Mouse (Mus musculus): ENCODE data around the gene Ripk1.
"Not testable (repeated sequence)": the region's sequence is repeated elsewhere in the genome, so short reads cannot be mapped to it uniquely, and the experiment has no call there.

The Ripk1 gene

DNA sequence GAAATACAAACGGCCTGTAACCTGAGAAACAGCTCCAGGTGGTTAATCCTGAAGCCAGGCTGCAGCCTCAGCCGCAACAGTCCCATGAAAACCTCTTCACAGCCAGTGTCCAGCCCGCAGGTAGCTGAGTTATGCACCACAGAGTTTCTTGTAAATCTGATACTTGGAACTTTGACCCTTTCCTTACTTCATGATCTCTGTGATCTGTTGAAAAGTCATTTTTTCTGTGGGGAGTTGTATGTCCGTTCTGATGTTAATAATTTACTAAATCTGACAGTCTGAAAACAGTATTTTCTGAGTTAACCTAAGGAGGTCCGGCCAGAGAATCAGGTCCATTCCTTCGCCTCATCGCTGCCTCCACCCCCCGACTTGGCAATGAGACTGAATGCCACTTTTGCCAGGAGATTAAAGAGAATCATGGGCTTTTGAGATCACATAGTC lies 36.8 kb downstream of the Ripk1 start:
- no peak for DNase-seq

DNA sequence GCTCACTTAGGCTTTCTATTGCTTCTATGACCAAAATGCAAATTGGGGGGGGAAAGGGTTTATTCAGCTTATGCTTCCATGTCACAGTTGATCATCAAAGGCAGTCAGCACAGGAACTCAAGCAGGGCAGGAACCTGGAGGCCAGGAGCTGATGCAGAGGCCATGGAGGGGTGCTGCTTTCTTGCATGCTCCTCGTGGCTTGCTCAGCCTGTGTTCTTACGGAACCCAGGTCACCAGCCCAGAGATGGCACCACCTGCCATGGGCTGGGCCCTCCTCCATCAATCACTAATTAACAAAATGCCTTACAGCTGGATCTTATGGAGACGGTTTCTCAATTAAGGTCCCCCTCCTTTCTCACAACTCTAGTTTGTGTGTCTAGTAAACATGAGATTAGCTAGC lies 37.9 kb downstream of the Ripk1 start:
- no peak for DNase-seq

DNA sequence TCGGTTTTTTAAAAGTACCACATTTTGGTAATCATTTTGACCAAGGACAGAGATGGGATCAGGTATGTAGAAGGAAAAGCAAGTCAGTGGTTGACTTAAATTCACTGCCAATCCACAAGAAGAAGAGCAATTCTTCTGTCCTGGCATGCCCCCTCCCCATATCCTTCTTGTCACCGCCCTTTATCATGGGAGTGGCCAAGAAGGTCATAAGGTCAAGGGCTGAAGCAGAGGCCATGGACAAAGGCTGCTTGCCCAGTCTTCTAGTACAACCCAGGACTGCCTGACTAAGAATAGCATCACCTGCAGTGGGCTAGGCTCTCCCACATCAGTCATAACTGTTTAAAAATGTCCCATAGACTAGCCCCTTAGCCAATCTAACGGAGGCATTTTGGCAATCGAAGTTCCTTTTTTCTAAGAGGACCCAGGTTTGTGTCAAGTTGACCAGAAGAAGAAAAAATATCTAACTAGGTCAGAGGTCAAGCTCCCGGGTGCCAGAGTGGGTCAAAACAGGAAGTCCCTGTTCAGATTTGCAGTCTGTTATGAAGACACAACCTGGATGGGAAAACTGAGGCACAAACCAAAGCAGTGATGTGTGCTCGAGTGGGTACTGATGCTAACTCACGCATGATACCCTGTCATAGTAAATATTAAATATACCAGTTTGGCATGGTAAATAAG lies 41.7 kb downstream of the Ripk1 start:
- no peak for DNase-seq

DNA sequence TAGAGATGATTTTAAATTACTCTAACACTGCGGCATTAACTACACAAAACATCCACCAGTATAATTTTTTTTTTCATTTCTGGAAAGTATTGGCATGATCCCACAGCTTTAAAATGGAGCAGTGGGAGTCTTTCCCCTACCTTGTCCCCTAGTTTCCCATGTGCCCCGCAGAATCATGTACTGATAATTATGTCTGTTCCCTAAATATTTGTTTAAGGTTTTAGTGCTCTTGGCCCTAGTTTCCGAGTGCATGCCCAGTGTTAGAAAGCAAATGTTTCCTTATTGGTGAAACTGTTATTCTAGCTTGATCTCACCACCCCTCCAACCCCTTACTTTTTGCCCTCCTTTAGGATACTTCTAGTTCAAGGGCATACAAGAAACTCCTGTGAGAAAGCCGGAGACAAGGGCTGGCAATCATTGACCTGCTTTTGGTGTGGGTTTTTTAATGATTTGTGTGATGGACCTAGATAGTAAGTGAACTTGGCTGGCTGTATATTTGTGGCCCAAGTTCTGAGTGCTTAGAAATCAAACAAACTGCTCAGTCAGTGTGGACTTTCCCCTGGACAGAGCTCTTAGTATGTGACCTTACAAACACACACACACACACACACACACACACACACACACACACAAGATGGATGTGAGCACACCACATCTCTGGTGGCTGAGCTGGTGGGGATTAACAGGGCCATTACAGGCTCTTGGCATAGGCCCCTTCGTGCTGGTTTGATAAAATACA lies 43.5 kb downstream of the Ripk1 start:
- no peak for DNase-seq

DNA sequence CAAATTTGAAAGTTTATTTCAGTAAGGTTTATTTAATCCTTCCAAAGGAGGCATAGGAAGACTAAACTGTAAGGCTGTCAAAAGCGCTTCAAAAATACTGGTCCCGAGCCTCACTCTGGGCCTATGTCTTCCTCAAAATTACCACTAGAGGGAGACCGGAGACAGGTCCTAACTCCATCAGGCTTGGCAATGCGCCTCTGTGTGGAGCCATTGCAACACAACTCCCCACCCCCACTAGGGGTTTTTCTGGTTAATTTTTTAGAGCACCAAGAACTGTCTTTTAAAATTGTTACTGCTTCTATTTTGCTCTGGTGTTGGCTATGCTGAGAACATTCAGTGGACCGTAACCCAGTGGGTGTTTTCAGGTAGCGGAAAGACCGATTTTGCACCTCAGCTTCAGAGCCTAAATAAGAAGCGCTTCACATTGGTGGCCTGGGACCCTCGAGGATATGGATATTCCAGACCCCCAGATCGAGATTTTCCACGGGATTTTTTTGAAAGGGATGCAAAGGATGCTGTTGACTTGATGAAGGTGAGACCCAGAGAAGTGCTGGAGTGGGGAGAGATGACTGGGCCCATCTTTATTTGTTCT lies 44.4 kb downstream of the Ripk1 start:
- DNase-seq = peak; percentile 69 to 77

DNA sequence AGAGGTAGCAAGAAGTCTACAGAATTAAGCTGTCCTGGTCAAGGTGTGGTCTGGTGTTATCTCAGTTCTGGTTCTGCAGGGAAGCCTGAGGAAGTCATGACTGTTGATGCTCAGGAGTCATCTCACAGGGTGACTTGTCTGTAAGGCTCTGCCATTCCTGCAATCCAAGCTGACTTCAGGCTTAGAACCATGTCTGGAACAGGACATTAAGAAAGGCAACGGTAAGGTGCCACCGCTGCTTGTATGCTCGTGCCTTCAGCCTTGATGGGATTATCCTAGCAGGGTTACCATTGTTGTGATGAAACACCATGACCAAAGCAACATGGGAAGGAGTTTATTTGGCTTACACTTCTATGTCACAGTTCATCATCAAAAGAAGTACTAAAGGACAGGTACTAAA lies 45.4 kb downstream of the Ripk1 start:
- no peak for DNase-seq

DNA sequence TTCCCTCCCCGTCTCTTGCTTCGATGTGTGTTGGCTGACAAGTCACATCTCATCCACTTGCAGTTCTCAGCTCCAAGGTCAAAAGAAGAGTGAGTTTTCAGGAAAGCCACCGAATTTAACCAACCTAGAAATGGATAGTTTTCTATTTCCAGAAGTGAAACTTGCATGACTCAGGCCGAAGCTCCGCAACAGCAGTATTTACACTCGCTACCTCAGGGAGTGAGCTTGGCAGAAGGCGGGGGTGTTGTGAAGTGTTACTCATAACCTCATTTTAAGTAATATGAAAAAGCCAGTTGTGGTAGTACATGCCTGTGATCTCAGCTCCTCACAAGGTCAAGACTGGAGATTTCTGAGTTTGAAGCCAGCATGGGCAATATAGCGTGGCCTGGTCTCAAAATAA lies 48.3 kb downstream of the Ripk1 start:
- no peak for DNase-seq

DNA sequence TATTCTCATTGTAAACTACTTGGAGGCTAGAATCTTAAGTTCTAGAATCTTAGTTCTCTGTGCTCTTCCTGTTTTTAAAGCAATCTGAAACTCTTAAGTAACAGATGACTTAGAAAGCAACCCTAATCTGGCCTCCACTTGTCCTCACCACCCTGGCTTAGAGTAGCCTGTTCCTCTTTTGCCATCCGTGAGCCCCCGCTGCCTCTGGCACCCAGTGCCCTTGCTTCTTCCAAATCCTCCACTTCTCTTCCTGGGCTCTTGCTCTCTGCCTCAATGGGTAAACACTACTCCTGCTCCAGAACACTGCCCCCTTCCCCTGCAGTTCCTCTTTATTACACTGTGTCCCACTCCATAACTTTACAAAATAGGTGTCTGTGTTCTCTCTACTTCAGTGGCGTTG lies 49.5 kb downstream of the Ripk1 start:
- DNase-seq = peak; percentile 21 to 33

DNA sequence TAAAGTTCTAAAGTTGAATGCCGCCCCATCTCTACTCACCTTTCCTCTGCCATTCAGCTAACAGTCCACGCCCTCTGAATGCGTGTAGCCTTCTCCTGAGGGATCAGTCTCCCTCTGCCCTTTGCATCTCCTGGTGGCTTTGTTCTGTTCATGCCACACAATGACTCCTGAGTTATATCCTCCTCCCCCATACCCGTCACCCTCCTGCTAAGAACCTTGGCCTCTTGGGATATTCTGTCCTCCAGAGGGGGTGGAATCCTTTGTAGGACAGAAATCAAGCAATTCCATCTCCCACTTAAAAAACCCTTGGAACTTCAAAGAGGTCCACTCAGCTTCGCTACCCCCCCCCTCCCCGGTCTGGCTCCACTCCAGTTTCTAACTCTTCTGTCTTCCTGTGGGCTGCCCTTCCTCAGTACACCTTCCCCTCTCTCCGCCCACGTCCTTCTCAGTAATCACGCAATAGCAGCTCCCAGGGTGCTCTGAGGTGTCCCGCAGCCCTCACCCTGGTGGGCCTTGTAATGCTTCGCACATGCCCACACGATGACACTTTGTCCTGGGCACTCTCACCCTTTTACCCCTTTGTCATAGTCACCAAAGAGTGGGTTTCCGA lies 51.6 kb downstream of the Ripk1 start:
- DNase-seq = no peak

DNA sequence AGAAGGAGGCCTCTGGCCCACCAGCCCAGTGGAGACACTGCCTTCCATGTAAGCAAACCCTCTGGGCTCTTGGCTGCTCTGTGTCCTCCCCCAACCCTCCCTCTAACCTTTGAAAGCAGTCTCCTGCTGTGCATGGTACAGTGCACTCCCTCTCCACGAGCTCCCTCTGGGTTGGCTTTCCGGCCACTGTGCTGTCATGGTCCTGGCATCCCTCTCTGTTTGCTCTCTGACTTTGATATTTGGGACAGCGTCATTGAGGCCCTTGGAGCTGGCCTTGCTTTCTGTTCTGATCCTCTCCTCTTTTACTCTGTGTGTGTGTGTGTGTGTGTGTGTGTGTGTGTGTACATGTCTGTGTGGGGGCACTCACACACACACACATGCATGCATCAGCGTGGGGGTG lies 52.2 kb downstream of the Ripk1 start:
- DNase-seq = no peak

DNA sequence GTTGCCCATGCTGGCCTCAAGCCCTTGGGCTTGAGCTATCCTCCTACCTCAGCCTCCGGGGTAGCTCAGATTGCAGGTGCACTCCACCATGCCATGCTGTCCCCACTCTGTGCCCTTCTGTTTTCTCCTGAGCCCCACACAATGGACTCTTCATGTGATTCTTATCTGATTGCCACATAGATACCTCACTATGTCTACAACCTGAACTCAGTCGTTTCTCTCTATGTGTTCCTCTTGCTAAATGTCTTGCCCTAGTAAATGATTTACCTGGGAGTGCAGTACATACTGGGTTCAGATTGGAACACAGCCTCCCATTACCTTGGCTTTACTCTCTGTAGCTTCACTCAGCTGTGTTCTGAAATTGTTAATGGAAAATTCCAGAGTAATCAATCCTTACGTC lies 52.8 kb downstream of the Ripk1 start:
- no peak for DNase-seq

DNA sequence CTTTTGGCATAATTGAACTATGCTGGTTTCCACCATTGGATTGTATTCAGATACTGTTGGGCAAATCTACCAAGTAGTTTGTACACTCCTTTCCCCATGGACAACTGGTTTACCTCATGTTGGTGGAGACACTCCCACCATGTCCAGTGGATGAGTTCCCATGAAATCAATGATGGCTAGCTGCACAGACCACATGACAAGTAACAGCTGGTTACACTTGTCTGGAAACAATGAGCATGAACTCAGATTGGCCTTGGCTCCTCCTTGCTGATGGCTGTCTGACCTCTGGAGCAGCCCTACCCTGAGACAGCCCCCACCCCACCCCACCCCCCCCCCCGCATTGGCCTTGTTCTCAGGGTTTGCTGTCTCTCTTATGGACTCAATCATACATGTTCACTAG lies 55.1 kb downstream of the Ripk1 start:
- DNase-seq = no peak

DNA sequence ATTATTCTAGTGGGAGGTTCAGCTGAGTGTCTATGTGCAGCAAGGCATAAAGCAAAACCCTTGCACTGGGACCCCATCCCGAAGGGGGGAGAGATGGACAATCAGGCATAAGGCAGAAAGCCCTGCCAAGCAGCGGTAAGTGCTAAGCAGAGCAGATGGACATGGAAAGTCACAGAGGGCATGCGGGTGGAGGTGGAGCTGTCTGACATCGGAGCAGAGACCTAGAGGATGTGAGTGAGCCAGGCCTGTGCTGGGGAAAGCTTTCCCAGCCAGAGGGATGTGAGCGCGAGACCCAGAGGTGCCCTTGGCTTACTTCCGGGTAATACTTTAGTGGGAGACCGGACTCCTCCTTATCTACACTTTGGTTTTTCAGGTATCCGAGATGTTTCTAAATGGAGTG lies 57.9 kb downstream of the Ripk1 start:
- no peak for DNase-seq

DNA sequence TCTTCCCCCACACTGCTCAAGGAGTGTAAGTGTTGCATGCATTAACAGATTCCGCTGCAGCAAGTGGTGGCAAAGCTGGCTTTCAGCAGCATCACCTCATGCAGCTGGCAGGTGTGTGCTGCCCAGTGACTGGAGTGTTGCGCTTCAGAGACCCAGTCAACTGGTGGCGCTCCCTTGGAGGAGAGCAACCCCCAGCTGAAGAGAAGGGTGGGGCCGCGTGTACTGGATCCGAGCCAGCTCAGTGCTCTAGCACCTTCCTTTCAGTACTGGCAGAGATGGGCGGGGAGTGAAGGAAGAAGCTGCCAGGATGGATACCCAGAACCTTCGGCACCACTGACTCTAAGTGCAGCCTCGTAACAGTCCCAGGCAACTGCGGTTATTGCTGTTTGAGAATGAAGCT lies 60.3 kb downstream of the Ripk1 start:
- DNase-seq = no peak

DNA sequence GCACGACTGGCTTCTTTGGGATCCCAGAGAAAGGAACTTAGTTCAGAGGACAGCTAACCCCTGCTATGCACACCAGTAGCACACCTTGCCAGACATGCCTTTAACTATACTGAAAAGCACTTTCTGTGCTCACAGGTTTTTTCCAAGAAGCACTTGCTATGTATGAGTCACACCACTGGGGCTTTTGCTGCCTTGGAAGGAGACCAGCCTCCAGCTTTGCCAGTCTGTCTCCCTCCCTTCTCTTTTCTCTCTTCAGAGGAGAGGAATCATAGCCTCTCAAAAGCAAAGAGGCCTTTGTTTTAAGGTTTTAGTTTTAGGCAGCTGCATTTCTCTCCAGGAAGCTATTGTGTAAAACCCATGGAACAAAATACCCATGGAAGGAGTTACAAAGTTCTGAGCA lies 64.2 kb downstream of the Ripk1 start:
- DNase-seq = no peak

DNA sequence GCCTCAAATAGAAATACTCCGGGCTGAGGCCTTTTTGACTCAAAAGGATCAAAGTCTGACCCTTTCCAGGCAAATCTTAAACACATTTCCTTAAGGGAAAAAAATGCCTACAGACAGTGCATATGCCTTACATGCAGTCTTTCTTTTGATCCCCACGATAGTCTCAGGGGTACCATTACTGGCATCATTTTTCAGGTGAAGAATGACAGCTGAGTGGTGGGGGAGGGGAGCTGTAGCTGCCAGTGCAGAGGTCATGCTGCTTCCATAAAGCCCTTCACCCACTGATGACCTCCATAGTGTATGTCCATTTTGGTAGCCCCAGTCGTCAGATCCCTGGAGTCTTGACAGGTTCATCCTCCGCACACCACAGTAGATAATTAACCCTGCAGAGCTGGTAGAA lies 68.1 kb downstream of the Ripk1 start:
- no peak for DNase-seq

DNA sequence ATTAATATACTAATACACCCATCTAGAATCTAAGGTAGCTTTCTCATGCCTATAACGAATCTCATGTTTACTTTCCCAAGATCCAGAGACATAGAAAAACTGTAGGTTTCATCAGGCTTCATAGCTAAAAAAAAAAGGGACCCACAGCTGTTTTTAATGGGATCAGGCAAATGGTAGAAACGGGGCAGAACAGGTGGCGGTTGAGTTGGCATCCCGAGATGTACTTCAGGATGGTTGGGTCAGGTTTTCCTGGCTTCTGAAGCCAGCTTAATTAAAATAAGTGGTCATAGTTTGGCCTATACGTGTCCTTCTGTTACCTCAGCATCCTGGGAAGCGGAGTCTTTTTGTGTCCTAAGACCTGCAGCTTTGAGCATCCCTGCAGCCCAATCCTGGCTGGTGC lies 69.7 kb downstream of the Ripk1 start:
- no peak for DNase-seq

DNA sequence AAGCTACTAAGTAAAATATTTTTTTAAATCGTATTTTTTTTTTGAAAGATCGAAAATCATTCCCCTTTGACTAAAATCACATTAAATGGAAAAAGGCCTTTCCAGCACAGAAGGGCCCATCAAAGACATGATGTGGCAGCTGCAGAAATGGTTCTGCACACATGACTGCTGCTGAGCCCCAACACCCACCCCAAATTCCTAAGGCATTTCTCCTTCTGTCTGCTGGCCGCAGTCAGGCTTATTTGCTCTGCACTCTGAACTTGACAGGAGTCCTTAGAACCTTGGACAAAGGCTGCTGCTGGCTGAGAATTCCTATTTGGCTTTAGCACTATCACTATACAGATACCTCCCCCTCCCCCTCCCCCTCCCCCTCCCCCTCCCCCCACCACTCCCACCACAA lies 70.7 kb downstream of the Ripk1 start:
- DNase-seq = no peak

DNA sequence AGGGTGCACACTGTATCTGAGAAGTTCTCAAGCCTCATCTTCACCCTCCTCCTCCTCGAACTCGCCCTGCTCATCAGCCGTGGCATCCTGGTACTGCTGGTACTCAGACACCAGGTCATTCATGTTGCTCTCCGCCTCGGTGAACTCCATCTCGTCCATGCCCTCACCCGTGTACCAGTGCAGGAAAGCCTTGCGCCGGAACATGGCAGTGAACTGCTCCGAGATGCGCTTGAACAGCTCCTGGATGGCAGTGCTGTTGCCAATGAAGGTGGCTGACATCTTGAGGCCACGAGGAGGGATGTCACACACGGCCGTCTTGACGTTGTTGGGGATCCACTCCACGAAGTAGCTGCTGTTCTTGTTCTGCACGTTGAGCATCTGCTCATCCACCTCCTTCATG lies 72.3 kb downstream of the Ripk1 start:
- not testable (repeated sequence) for DNase-seq

DNA sequence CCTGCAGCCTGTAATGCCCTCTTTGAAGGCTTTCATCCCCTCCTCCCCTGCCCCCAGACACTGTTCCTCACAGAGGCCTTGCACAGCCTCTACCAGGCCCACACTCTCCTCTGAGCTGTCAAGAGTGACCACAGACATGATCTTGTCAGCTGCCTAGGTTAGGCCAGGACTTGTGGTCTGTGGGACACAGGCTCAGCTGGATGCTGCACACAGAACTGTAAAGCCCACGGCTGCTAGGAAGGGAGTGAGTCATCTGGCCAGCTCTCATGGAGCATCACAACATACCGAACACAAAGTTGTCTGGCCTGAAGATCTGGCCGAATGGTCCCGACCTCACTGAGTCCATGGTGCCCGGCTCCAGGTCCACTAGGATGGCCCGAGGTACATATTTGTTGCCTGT lies 73.7 kb downstream of the Ripk1 start:
- DNase-seq = not testable (repeated sequence)

DNA sequence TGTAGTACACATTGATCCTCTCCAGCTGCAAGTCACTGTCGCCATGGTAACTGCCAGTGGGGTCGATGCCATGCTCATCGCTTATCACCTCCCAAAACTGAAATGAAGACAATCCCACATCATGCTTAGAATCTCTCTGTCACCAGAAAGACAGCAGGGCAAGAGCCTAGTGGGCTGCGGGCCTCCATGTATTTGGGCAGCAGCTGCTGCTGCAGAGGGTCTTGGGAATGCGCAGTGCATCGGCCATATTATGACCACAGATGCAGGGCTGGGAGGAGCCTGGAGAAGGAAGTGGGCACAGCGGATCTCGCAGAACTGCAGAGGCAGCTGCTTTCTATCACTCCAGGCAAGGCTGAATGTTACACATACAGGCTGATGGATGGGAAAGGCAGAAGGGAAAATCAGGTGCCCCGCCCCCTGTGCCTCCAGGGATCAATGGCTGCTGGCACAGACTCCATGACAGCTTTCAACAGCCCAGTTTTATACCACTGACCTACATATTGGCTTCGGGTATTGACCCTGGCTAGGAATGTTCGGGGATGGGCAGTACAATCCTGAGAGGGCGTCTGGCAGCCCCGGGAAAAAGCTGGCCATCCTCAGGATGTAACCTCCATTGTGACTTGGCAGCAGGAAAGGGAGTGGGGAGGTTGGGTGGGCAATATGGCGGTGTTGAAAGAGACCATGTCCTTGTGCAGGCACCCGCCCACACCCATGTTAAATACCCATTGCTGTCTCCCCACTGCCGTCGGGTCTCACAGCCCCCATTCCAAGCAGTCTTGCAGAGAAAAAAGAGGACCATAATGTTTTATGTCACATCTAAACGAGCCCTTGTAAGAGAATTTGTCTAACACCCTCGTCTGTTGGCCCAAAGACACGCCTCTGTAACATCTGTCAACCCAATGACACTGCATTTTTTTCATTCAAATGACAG lies 74.7 kb downstream of the Ripk1 start:
- DNase-seq = peak; percentile 3 to 4

DNA sequence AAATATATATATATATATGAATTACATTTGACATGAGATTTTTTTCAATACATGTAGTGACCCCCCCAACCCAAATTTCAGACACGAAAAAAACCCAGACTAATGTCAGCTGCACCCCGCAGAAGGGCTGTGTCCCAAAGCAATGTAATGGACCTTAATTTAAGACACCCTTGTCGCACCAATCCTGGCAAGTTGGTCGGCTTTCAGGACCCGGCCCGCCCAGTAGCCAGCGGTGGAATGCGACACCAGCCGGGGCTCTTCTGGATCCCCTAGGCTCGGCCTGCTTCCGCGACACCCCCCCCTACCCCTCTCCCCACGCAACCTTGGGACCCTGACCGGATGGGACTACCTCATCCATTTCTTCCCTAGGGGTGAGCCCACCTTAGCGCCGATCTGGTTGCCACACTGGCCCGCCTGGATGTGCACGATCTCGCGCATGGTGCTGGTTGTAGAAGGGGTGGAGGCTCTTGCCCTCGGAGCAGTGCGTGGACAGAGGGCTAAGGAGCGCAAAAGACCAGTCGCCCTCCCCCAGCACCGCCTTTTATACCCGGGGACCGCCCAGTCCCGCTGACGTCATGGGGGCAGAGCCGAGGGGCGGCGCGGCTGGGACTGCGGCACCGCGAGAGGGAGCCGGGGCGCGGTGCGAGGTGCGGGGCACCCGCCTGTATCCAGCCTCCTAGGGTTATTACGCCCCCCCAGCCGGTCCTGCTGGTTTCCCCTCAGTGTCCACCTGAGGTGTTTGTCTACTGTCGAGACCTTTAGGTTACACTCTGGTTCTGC lies 75.5 kb downstream of the Ripk1 start, which contains the start of gene Tubb2a:
Tubb2a (minus strand) TSS at position 516 of the 780 bp plus-strand sequence.
- DNase-seq = peak; percentile 92 to 94
